Comparison of ENCODE assay signal across 10 mouse cellular contexts in the genomic region with DNA sequence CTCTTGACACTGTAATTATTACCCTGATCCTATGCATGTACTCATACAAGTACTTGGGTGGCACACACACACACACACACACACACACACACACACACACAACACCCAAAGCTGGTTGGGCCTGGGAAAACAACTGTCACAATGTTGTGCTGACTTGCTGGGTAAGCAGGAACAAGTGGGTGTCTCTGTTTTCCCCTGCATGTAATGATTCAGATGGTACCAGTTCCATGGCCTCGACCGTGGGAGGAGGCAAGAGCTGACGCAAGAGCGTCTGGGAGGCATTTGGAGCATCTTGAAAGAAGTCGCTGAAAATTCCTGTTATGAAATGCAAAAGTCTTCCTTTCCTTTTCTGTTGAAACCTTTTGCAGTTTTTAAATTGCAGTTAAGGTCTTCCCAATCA. TPM values are rescaled to one million over a fixed set of nuclear protein-coding genes. Genes with fewer than 3 reads are reported as not detected.
DNase-seq lines count a peak whose midpoint lies in the region; ATAC-seq and TF ChIP-seq lines count a peak whose summit lies in the region.
"Had no signal": no experiment of that assay in that cellular context is flagged by ENCODE, and none has a peak within 500 bp of the region (broad histone marks: within the 10 kb centered on the region; RNA-seq: fewer than 3 reads in every experiment).

No protein-coding gene starts in this region.

- H3K27ac ChIP-seq in midbrain, embryonic 11.5 days (ENCODE audit: low read depth, low read length), result no peak overlapping the region
- H3K27ac ChIP-seq in cerebellum, adult 2 months (ENCODE audit: insufficient read depth, low read length), result no peak overlapping the region
- H3K27ac ChIP-seq: embryonic facial prominence, embryonic 13.5 days; hindbrain, embryonic 12.5 days had no signal

- peak; percentile 6 to 35 for DNase-seq in lung, adult 18-20 months
- no peak for DNase-seq in lung, adult 2 months
- peak; percentile 14 to 19 for DNase-seq in frontal cortex, postnatal 10 days (ENCODE audit: low spot score in 2 of 2)
- DNase-seq in left cerebral cortex, postnatal 10 days (ENCODE audit: extremely low spot score in 1 of 2, low spot score in 2 of 2), result peak; percentile 6 to 23
- DNase-seq in midbrain, embryonic 11.5 days (ENCODE audit: low spot score, missing footprints), result no peak
- DNase-seq in cerebellum, adult 2 months, result no peak
- DNase-seq in B cell, adult 2 months, result no peak

- no peak for TF ChIP-seq CTCF in lung, adult 2 months (IDR thresholded peaks at IDR 0.05; ENCODE audit: insufficient read depth, low read length)
- no peak for TF ChIP-seq CTCF in cerebellum, adult 2 months (IDR thresholded peaks at IDR 0.05; ENCODE audit: borderline replicate concordance, insufficient read depth, low read depth, low read length)

- 49% methylated on average over 5 of the region's 5 CpGs for WGBS in lung, adult 2 months
- 81% methylated on average over 5 of the region's 5 CpGs for WGBS in midbrain, embryonic 11.5 days
- WGBS in cerebellum, adult 2 months, result 89% methylated on average over 5 of the region's 5 CpGs

- no peak for TF ChIP-seq POLR2A in lung, adult 2 months (IDR thresholded peaks at IDR 0.05; ENCODE audit: borderline replicate concordance, extremely low read depth, low read depth, low read length)
- no peak for TF ChIP-seq POLR2A in cerebellum, adult 2 months (IDR thresholded peaks at IDR 0.05; ENCODE audit: borderline replicate concordance, insufficient read depth, low read length)

- no peak overlapping the region for H3K4me3 ChIP-seq in lung, adult 2 months (replicated peaks; ENCODE audit: extremely low read depth, low read depth, low read length)
- no peak overlapping the region for H3K4me3 ChIP-seq in midbrain, embryonic 11.5 days (ENCODE audit: low read depth, low read length)
- H3K4me3 ChIP-seq in cerebellum, adult 2 months (replicated peaks; ENCODE audit: insufficient read depth, low read depth, low read length), result no peak overlapping the region
- H3K4me3 ChIP-seq: embryonic facial prominence, embryonic 13.5 days; hindbrain, embryonic 12.5 days had no signal

- H3K9me3 ChIP-seq in midbrain, embryonic 11.5 days (ENCODE audit: control insufficient read depth, low read length), result no peaks in the 10 kb centered on the region
- H3K9me3 ChIP-seq: embryonic facial prominence, embryonic 13.5 days; hindbrain, embryonic 12.5 days had no signal

- 0 out of 2 replicates have a peak, but pooled peaks cover 2% of the 10 kb centered on the region for H3K27me3 ChIP-seq in midbrain, embryonic 11.5 days (ENCODE audit: control insufficient read depth, insufficient read depth, low read length)
- H3K27me3 ChIP-seq in cerebellum, adult 2 months (ENCODE audit: control insufficient read depth, insufficient read depth, low read length), result no peaks in the 10 kb centered on the region

- no peaks in the 10 kb centered on the region for H3K36me3 ChIP-seq in midbrain, embryonic 11.5 days (ENCODE audit: control insufficient read depth, insufficient read depth, low read length)
- H3K36me3 ChIP-seq: embryonic facial prominence, embryonic 13.5 days; hindbrain, embryonic 12.5 days had no signal

- intact Hi-C loops in left cerebral cortex, postnatal 10 days (cut with DNase I), result no loop called here

- H3K9ac ChIP-seq in midbrain, embryonic 11.5 days (ENCODE audit: low read length), result no peak overlapping the region
- H3K9ac ChIP-seq: embryonic facial prominence, embryonic 13.5 days; hindbrain, embryonic 12.5 days had no signal

- ATAC-seq in midbrain, embryonic 11.5 days (ENCODE audit: low FRiP score), result no peak

- H3K4me2 ChIP-seq in midbrain, embryonic 11.5 days, result no peak overlapping the region
- H3K4me2 ChIP-seq: embryonic facial prominence, embryonic 13.5 days; hindbrain, embryonic 12.5 days had no signal

- peaks cover 4% of the 10 kb centered on the region; the same call in 1 of the 2 replicates for H3K4me1 ChIP-seq in lung, adult 2 months (ENCODE audit: control insufficient read depth, insufficient read depth, low read length)
- H3K4me1 ChIP-seq in midbrain, embryonic 11.5 days (ENCODE audit: control insufficient read depth, insufficient read depth, low read length), result no peaks in the 10 kb centered on the region
- H3K4me1 ChIP-seq in cerebellum, adult 2 months (ENCODE audit: control insufficient read depth, insufficient read depth, low read length), result no peaks in the 10 kb centered on the region

RNA-seq across cellular contexts. Expression of a gene that starts 45.0 kb away (rescaled TPM):
- not detected in 2 replicates for polyA plus RNA-seq in lung, adult 2 months (2012; rRNA removed)
- total RNA-seq in left cerebral cortex, postnatal 10 days (2021), result not detected
- polyA plus RNA-seq in midbrain, embryonic 11.5 days (2014; fragmentation: Nextera tagmentation; extraction: Ambion mirVana), result not detected in 2 replicates
- polyA plus RNA-seq in cerebellum, adult 2 months (2012; rRNA removed), result not detected in 2 replicates
- polyA plus RNA-seq: embryonic facial prominence, embryonic 13.5 days; hindbrain, embryonic 12.5 days; liver, embryonic 16.5 days had no signal

RNA-seq across cellular contexts. Expression of a gene that starts 48.2 kb away (rescaled TPM):
- polyA plus RNA-seq in lung, adult 2 months (2012; rRNA removed), result not detected in 2 replicates
- not detected for total RNA-seq in left cerebral cortex, postnatal 10 days (2021)
- not detected in 2 replicates for polyA plus RNA-seq in midbrain, embryonic 11.5 days (2014; fragmentation: Nextera tagmentation; extraction: Ambion mirVana)
- not detected in 2 replicates for polyA plus RNA-seq in cerebellum, adult 2 months (2012; rRNA removed)
- polyA plus RNA-seq: embryonic facial prominence, embryonic 13.5 days; hindbrain, embryonic 12.5 days; liver, embryonic 16.5 days had no signal

RNA-seq across cellular contexts. Expression of a gene that starts 51.4 kb away (rescaled TPM):
- polyA plus RNA-seq in lung, adult 2 months (2012; rRNA removed), result not detected in 2 replicates
- not detected for total RNA-seq in left cerebral cortex, postnatal 10 days (2021)
- polyA plus RNA-seq in midbrain, embryonic 11.5 days (2014; fragmentation: Nextera tagmentation; extraction: Ambion mirVana), result not detected in 2 replicates
- not detected in 2 replicates for polyA plus RNA-seq in cerebellum, adult 2 months (2012; rRNA removed)
- polyA plus RNA-seq: embryonic facial prominence, embryonic 13.5 days; hindbrain, embryonic 12.5 days; liver, embryonic 16.5 days had no signal

RNA-seq across cellular contexts. Expression of a gene that starts 54.6 kb away (rescaled TPM):
- not detected in 2 replicates for polyA plus RNA-seq in lung, adult 2 months (2012; rRNA removed)
- total RNA-seq in left cerebral cortex, postnatal 10 days (2021), result not detected
- polyA plus RNA-seq in midbrain, embryonic 11.5 days (2014; fragmentation: Nextera tagmentation; extraction: Ambion mirVana), result not detected in 2 replicates
- polyA plus RNA-seq in cerebellum, adult 2 months (2012; rRNA removed), result not detected in 2 replicates
- polyA plus RNA-seq: embryonic facial prominence, embryonic 13.5 days; hindbrain, embryonic 12.5 days; liver, embryonic 16.5 days had no signal

RNA-seq across cellular contexts. Expression of a gene that starts 57.7 kb away (rescaled TPM):
- not detected in 2 replicates for polyA plus RNA-seq in lung, adult 2 months (2012; rRNA removed)
- not detected for total RNA-seq in left cerebral cortex, postnatal 10 days (2021)
- not detected in 2 replicates for polyA plus RNA-seq in midbrain, embryonic 11.5 days (2014; fragmentation: Nextera tagmentation; extraction: Ambion mirVana)
- not detected in 2 replicates for polyA plus RNA-seq in cerebellum, adult 2 months (2012; rRNA removed)
- polyA plus RNA-seq: embryonic facial prominence, embryonic 13.5 days; hindbrain, embryonic 12.5 days; liver, embryonic 16.5 days had no signal

Comparison
In these comparisons a context has a peak if more than half of its experiments do, and no peak if none do; other contexts are left out.
1. DNase-seq: peak in lung, adult 18-20 months (2 of 2), frontal cortex, postnatal 10 days (2 of 2) and left cerebral cortex, postnatal 10 days (2 of 2); none in lung, adult 2 months (single experiment), midbrain, embryonic 11.5 days (single experiment), cerebellum, adult 2 months (0 of 2) and B cell, adult 2 months (0 of 2).